Mouse (Mus musculus): ENCODE measurements around the gene Cacna1i.

DNA sequence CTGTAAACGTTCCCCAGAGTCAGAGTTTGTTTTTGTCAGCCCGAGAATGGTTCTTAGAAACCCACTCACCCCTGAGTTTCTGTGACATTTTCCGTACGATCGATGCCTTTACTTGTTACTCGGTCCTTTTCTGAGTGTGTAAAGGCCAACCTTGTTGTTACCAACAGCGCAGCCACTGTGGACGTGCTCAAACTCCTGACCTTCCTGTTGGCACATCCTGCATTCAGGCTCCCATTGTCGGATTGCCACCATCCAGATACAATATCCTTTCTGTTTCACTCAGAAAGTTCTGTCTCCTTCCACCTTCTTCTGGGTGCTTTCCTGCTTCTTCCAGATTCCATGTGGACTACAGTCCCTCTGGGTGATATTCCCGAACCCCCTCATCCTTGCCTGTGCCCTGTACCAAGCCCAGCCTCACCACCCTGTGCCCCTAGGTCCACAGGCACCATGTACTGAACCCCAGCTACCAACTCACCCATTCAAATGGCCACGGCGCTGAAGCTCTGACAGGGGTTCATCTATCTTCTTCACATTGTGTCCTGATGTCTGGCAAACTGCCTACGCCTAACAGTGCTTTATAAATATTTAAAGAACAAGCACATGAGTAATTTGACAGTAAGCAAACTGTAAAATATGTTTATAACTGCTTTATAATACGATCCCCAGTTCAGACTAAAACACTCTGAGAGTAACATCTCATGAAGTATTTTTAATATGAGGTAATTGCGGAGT lies 159.1 kb downstream of the Cacna1i start:
- TF ChIP-seq GATA1 (IDR thresholded peaks at IDR 0.05; ENCODE audit: low read length) (no peak), TAL1 (IDR thresholded peaks at IDR 0.05; ENCODE audit: low read length) (no peak)
